Mouse (Mus musculus): Measurements from ENCODE around the gene Acss2.

Gene Acss2

DNA sequence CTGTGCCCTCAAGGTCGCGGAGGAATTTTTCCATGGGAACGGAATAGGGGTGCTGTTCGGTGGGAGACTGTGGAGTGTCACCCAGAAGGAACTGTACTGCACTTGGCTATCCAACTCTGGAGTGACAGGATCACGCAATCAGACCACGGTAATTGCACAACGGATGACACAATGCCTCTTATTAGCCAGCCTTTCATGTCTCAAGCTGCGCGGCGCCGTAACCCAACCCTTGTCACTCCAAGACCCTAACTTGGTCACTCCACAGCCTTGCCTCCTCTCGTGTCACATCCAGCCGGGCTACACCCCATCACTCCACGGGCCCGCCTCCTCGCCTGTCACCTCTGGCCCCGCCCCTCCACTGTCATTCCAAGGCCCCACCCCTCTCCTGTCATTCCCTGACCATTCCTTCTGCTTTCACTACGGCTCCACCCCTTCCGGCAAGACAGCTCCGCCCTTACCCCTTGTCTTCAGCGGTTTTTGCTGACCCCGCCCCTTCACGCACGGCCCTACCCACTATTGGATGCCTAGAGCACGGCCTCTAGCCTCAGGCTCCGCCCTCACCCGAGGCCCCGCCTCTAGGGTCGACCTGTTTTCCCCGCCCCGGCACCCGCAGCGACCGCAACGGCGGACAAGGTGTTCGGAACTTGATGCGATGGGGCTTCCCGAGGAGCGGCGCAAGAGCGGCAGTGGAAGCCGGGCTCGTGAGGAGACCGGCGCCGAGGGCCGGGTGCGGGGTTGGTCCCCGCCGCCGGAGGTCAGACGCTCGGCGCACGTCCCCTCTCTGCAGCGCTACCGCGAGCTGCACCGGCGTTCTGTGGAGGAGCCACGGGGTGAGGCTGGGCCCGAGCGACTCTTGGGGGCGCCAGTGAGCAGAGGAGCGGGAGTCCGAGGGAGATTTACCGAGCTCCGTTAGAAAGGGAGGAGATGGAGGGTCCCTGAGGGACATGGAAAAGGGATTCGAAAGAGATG is at the start of gene Acss2, which contains the start of gene Ggt7:
Gene Acss2, plus strand, starts transcription at position 494 of the 969 bp plus-strand sequence.
Gene Ggt7, minus strand, starts transcription at position 783 of the 969 bp plus-strand sequence.
- peak; percentile 95 for DNase-seq (ENCODE audit: low read depth, low spot score)

- no peak for DNase-seq (ENCODE audit: low read depth, low spot score)
Measured at GRCm38 (mm10) chr2:155472671-155473569, 44.8 kb upstream of the Acss2 start.

DNA sequence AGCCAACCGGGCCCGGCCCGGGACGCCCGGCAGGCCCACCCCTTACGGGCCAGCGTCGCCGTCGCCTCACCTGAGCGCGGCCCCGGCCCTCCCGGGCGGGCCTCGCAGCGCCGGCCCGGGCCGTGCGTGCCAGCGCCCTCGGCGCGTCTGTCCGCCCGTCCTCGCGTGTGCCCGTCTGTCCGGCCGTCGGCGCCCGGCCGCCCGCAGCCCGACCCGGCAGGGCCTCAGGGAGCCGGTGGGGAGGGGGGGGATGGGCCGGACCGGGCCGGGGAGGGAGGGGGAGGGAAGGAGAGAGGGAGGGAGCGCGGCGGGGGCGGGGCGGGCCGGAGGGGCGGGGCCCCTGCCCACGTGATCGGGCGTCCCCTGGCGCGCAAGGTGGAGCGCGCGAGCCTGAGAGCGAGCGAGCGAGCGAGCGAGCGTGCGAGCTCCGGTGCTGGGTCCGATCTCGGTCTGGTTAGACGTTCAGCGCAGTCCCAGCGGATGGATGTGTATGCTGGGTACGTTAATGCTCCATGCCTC is 44.1 kb upstream of the Acss2 start, which contains the start of gene Ncoa6:
Gene Ncoa6, minus strand, starts transcription at position 325 of the 519 bp plus-strand sequence.
- DNase-seq (ENCODE audit: low read depth, low spot score), result peak; percentile 56

DNA sequence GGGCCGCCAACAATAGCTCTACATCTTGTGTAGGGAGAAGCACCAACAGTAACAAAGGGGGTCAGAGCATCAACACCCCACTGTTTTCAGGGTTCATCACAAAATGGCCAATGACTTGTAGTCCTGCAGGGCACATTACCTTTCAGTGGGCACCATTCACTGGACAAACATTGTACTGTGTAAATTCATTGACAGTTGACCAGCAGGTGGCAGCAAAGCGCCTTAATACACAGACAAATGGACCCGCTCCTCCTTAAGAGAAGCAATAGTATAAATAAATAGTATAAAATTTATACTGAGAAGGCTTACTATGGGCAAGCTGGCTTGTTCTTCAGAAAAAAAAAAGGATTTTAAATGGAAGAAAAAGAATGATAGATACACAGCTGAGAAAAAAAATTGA is 35.7 kb upstream of the Acss2 start:
- no peak for DNase-seq (ENCODE audit: low read depth, low spot score)

GRCm38 (mm10) chr2:155490998-155491397 is 26.8 kb upstream of the Acss2 start:
- no peak for DNase-seq (ENCODE audit: low read depth, low spot score)

DNA sequence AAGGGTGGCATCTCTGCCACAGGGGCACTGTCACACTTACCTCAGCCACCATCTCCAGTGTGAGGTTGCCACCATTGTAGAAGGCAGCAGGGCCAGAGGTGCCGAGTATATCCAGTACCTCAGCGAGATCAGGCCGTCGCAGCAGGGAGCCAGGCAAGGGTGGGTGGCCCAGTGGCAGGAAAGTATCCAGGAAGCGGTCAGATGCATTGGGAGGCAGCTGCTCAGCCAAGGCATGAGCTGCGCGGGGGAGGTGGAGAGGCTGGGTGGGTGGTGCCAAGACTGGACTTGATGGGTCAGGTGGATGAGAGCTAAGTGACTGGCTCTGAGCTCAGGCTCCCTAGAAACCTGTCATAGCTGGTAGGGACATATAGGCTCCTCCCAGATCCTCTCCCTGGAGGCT is 15.2 kb upstream of the Acss2 start:
- DNase-seq (ENCODE audit: low read depth, low spot score), result no peak

- DNase-seq (ENCODE audit: low read depth, low spot score), result no peak
Measured at GRCm38 (mm10) chr2:155504440-155505355, 13.1 kb upstream of the Acss2 start.

GRCm38 (mm10) chr2:155505811-155506210 is 11.9 kb upstream of the Acss2 start:
- DNase-seq (ENCODE audit: low read depth, low spot score), result no peak

DNA sequence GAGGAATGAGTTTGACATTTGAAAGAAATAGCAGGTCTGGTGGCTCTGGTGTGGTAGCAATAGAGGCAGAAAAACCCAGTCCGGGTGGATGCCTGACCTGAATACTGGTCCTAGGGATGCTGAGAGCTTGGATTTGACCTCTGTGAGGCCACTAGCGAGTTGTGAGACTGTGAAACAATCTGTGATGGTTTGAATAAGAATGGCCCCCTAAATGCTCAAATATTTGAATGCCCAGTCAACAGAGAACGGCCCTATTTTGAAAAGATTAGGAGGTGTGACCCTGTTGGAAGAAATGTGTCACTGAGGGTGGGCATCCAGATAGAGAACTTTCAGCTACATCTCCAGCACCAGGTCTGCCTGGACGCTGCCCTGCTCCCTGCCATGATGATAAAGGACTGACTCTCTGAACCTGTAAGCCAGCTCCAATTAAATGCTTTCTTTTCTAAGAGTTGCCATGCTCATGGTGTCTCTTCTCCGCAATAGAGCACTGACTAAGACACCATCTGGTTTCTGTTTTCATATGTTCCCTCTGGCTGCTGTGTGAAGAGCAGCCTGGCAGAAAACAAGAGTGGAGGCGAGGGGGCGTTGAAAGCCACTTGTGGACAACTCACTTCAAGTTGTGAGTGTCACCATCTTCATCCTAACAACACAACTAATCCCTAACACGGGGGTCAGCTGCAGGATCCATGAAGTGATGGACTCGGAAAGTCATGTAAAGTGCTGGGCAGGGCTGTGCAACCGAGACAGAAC is 9.9 kb upstream of the Acss2 start:
- no peak for DNase-seq (ENCODE audit: low read depth, low spot score)

DNA sequence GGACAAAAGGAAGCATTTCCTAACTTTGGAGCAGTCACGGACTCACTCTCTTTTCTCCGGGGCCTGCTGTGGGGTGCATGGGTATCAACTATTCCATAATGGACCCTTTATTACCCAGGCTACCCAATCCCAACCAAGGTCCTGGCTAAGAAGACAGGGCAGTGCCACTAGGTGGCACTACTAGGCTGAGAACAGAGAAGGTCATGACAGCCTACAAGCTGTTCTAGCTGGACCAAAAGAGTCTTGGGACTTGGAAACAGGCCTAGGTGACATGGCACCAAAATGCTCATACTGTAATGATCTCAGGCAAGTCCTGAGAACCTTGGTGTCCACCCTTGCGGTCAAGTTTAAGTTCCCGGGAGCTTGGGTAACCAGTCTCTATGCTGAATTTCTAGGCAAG is 5.3 kb upstream of the Acss2 start:
- DNase-seq (ENCODE audit: low read depth, low spot score), result no peak

- no peak for DNase-seq (ENCODE audit: low read depth, low spot score)
Measured at GRCm38 (mm10) chr2:155513543-155513942, 4.2 kb upstream of the Acss2 start.

DNA sequence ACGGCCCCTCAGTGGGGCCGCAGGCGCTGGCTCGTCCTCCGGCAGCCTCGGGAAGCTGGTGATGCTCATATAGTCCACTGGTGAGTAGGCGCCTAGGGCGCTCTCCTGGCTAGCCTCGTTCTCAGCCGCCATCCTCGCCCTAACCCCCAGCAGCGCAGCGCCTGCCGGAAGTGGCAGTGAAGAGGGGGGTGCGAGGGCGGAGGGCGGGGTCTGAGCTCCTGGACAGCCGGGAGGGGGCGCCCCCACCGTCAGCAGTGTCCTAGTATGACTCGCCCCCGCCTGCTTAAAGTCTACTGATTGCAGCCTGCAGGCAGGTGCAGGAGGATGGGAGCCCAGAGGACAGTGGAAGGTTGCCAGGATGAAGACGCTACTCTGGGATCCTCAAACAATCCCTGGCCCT is 3.1 kb upstream of the Acss2 start:
- no peak for DNase-seq (ENCODE audit: low read depth, low spot score)

DNA sequence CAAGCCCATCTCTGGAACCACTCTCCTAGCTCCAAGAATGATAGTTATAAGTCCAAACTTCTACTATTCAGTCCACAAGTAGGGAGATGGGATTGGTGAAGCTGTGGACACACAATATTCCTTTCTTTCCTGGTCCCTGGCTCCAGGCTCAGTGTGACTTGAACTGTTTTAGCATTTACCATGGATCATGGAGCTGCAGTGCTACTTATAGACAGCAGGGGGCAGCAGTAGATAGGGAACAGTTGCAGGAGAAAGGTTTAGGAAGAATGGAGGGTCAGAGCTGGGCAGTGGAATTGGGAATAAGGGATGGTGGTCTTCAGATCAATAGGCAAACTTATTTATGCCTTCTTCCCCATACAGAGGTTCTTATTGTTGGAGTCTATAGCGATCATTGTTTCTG is 1.8 kb upstream of the Acss2 start:
- no peak for DNase-seq (ENCODE audit: low read depth, low spot score)

DNA sequence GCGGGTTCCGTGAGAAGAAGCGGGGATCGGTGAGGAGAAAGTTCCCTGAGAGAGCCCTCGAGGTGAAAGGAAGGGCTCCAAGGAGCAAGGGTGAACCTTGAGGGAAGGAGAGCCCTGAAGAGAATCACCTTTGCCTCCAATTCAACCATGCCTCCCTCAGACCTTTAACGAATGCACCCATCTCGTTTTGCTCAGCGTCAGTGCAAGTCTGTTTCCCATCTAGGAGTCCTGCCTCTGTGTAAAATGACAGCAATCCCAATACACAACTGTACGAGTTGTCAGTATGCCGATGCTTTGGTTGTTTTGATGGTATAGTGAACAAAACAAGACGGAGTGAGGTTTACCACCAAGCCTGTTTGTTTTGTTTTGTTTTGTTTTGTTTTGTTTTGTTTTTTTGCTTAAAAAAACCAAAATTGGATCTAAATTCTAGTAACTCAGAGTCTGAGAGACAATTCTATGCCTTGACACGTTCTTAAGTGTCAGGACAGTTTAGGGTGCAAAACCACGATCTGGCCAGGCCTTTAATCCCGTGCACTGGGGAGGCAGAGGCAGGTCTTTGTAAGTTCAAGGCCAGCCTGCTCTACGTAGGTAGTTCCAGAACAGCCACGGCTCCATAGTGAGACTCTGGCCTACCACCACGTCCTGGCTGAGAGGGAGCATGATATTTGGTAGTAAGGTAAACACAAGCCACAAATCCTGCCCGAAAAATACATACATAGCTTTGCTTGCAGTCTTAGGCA is 953 bp downstream of the Acss2 start:
- DNase-seq (ENCODE audit: low read depth, low spot score), result no peak

DNA sequence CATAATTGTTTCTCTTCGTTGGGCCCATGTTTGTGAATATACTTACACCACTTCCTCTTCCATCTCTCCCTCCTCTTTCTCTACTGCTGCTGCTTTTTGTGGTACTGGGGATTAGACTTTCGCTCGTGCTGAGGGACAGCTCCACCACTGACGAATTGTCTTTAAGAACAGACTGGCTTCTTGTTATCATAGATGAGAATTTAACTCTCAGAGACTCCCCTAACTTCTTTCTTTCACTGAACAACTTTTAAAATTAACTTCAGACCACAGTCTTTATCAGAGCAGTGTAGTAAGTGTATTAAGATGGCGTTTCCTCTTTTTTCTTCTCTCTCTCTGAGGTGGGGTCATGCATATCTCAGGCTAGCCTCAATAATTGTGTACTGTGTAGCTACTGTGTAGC is 6.0 kb downstream of the Acss2 start:
- DNase-seq (ENCODE audit: low read depth, low spot score), result no peak

DNA sequence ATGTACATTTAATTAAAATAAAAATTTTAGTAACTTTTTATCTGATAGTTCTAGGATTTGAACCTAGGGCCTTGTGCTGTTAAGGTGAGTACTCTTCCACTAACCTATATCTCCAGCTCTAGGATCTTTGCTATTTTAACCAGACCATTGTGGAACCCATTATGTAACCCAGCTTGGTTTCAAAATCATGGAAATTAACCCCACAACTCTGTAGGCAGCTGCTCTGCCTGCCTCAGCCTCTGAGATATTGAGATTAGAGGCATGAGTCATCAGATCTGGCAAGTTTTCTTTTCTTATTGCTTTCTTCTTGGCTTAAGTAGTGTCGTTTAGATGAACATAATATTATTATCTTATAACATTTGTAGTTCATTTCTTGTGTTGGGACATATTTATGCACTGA is 6.6 kb downstream of the Acss2 start:
- DNase-seq (ENCODE audit: low read depth, low spot score), result no peak

DNA sequence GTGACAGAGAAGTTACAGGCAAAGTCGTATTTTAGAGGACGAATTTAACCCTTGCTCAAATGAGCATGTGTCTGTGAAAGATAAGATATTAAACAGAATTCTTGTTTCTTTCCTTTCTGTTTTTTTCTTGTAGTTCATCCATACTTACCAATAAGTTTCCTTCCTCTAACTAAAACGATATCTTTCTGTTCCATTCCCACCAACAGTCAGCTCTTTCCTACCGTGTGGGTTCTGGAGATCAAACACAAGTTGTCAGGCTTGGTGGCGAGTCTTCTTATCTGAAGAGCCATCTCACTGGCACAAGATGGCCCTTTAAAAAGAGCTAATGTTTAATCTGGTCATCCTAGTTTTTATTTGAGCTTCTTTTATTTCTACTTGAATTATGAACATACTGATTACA is 9.6 kb downstream of the Acss2 start:
- no peak for DNase-seq (ENCODE audit: low read depth, low spot score)

- no peak for DNase-seq (ENCODE audit: low read depth, low spot score)
Measured at GRCm38 (mm10) chr2:155536292-155536691, 18.5 kb downstream of the Acss2 start.

DNA sequence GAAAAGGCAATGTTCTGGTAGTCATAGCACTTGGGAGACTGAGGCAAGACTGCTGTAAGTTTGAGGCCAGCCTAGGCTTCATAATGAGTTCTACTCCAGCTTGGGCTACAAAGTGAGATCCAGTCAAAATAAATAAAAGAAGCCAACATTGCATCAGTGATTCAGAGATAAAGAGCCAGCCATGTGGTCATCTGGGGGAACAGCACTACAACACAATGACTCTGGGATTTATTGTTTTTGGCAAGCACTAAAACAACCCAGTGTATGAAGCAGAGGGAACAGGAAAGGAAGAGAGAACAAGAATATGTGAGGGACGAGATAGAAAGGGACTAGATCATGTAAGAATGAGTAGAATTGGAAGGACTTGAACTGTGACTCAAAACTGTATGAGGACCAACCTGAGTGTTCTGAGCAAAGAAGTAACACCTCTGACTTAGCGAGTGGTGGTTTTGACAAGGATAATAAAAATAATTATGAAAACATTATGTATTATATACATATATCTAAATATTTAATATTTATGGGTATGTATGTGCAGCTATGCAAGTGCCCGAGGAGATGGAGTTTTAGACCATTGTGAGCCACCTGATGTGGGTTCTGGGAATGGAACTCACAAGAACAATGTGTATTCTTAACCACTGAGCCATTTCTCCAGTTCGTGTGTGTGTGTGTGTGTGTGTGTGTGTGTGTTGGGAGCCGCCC is 20.2 kb downstream of the Acss2 start:
- DNase-seq (ENCODE audit: low read depth, low spot score), result no peak
